Mouse (Mus musculus) testis, adult 2 months (tissue): ENCODE results near the gene Adora3. TPM values are rescaled to one million over a fixed set of nuclear protein-coding genes. Genes with fewer than 3 reads are reported as not detected.

Source experiments
- H3K27ac ChIP-seq: fragments of 200-500 bp; 2 replicates; pipeline ENCODE4 v1.5.1; 2012; ENCODE audit warnings: low read depth, low read length; ENCODE audit not compliant: control insufficient read depth, insufficient read depth
- H3K27me3 ChIP-seq: fragments of 200-500 bp; 2 replicates; pipeline ENCODE4 v1.6.1; 2012; ENCODE audit warnings: mild to moderate bottlenecking, low read length, moderate library complexity; ENCODE audit not compliant: control insufficient read depth, insufficient read depth
- H3K36me3 ChIP-seq: fragments of 200-500 bp; 2 replicates; pipeline ENCODE4 v1.6.1; 2012; ENCODE audit warnings: mild to moderate bottlenecking, low read length; ENCODE audit not compliant: control insufficient read depth, insufficient read depth
- H3K4me1 ChIP-seq: fragments of 200-500 bp; 2 replicates; pipeline ENCODE4 v1.6.1; 2012; ENCODE audit warnings: low read length; ENCODE audit not compliant: control insufficient read depth, insufficient read depth
- H3K4me3 ChIP-seq: fragments of 200-500 bp; 2 replicates; pipeline ENCODE4 v1.5.1; 2012; ENCODE audit warnings: low read depth, mild to moderate bottlenecking, low read length, moderate library complexity, mixed read lengths; ENCODE audit not compliant: control insufficient read depth
- CTCF ChIP-seq: fragments of 200-500 bp; IDR thresholded peaks from 2 replicates; pipeline ENCODE4 v1.5.1; 2012; ENCODE audit warnings: low read depth, mild to moderate bottlenecking, inconsistent platforms, low read length, moderate library complexity; ENCODE audit not compliant: control insufficient read depth, insufficient read depth, insufficient replicate concordance
- POLR2A ChIP-seq: fragments of 200-500 bp; IDR thresholded peaks from 2 replicates; pipeline ENCODE4 v1.6.1; 2012; ENCODE audit warnings: low read depth, mild to moderate bottlenecking, inconsistent platforms, low read length, moderate library complexity; ENCODE audit not compliant: control insufficient read depth
- polyA plus RNA-seq: library from polyadenylated mRNA; depleted of rRNA; stranded (reverse); fragments of >200 nt; gene quantifications from 2 replicates; pipeline ENCODE4 v1.2.3, GENCODE M21; 2012

The Adora3 gene
- polyA plus RNA-seq, 1 experiment, result 13.6 TPM

GRCm38 (mm10) chr3:105876022-105876421 lies 5.4 kb downstream of the Adora3 start:
- Histone ChIP-seq H3K27ac (peak overlapping the region; percentile 39; the same call in 1 of the 2 replicates), H3K4me3 (peak overlapping the region; percentile 62), H3K4me1 (no peaks in the 10 kb centered on the region; the same call in 1 of the 2 replicates), H3K36me3 (no peaks in the 10 kb centered on the region), H3K27me3 (no peaks in the 10 kb centered on the region)
- TF ChIP-seq POLR2A (no peak), CTCF (no peak)

GRCm38 (mm10) chr3:105877252-105877803 lies 6.7 kb downstream of the Adora3 start:
- TF ChIP-seq POLR2A (no peak), CTCF (no peak)

GRCm38 (mm10) chr3:105877919-105878318 lies 7.3 kb downstream of the Adora3 start:
- H3K4me3 ChIP-seq, result no peak overlapping the region
- H3K36me3 ChIP-seq, result no peaks in the 10 kb centered on the region
- no peaks in the 10 kb centered on the region for H3K27me3 ChIP-seq
- peak overlapping the region; percentile 61; the same call in 1 of the 2 replicates for H3K27ac ChIP-seq
- no peaks in the 10 kb centered on the region; the same call in 1 of the 2 replicates for H3K4me1 ChIP-seq
- no peak for TF ChIP-seq POLR2A
- no peak for TF ChIP-seq CTCF

More at GRCm38 (mm10) chr3:105877252-105877803, 6.7 kb downstream of the Adora3 start:
- Histone ChIP-seq H3K36me3 (no peaks in the 10 kb centered on the region), H3K4me1 (no peaks in the 10 kb centered on the region; the same call in 1 of the 2 replicates), H3K4me3 (peak overlapping the region; percentile 3; the same call in 1 of the 2 replicates), H3K27ac (no peak overlapping the region), H3K27me3 (no peaks in the 10 kb centered on the region)

GRCm38 (mm10) chr3:105878751-105879150 lies 8.1 kb downstream of the Adora3 start:
- Histone ChIP-seq H3K4me1 (no peaks in the 10 kb centered on the region; the same call in 1 of the 2 replicates), H3K36me3 (no peaks in the 10 kb centered on the region), H3K27me3 (no peaks in the 10 kb centered on the region), H3K4me3 (no peak overlapping the region), H3K27ac (no peak overlapping the region)
- TF ChIP-seq CTCF, result no peak

GRCm38 (mm10) chr3:105880419-105880818 lies 9.8 kb downstream of the Adora3 start:
- no peak for TF ChIP-seq POLR2A
- no peak for TF ChIP-seq CTCF
- Histone ChIP-seq H3K27ac (no peak overlapping the region), H3K27me3 (no peaks in the 10 kb centered on the region), H3K4me1 (no peaks in the 10 kb centered on the region; the same call in 1 of the 2 replicates), H3K4me3 (no peak overlapping the region), H3K36me3 (no peaks in the 10 kb centered on the region)

- H3K4me1 ChIP-seq, result no peaks in the 10 kb centered on the region; the same call in 1 of the 2 replicates
- no peak overlapping the region for H3K4me3 ChIP-seq
- no peak overlapping the region for H3K27ac ChIP-seq
- no peaks in the 10 kb centered on the region for H3K27me3 ChIP-seq
- TF ChIP-seq CTCF, result no peak
- TF ChIP-seq POLR2A, result no peak
- H3K36me3 ChIP-seq, result no peaks in the 10 kb centered on the region
These were observed 11.4 kb downstream of the Adora3 start for GRCm38 (mm10) chr3:105882105-105882504.

- TF ChIP-seq POLR2A, result no peak
- Histone ChIP-seq H3K27ac (no peak overlapping the region), H3K27me3 (no peaks in the 10 kb centered on the region), H3K36me3 (no peaks in the 10 kb centered on the region), H3K4me1 (no peaks in the 10 kb centered on the region), H3K4me3 (no peak overlapping the region)
These were observed 12.5 kb downstream of the Adora3 start for GRCm38 (mm10) chr3:105883111-105883510.
